Comparison of ENCODE assay signal across 19 mouse cellular contexts in the genomic region with DNA sequence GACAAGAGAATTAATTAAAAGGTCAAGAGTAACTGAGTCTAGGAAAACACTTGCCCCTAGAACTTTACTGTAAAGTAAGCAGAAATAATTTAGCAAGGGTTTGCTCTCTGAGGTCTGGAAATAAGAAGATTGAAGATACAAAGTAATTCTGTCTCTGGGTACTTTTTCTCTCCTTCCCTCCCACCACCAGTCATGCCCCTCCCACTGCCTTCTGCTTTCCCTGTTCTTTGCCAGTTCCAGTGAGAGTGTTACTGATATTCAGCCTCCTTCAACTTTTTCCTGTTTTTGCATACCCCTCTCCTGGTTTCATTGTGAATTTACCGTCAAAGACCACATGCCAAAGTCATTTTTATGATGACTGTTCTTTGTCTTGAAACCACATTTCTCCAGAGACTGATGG.
DNase-seq lines count a peak whose midpoint lies in the region.
"Had no signal": no experiment of that assay in that cellular context is flagged by ENCODE, and none has a peak within 500 bp of the region (broad histone marks: within the 10 kb centered on the region; RNA-seq: fewer than 3 reads in every experiment).

No protein-coding gene starts in this region.

- DNase-seq in frontal cortex, postnatal 36 days (ENCODE audit: low spot score in 2 of 2) = peak; percentile 16 to 29
- no peak for DNase-seq in frontal cortex, postnatal 14 days (ENCODE audit: low spot score in 2 of 2)
- peak; percentile 4 for DNase-seq in left cerebral cortex, adult 11 months (ENCODE audit: low spot score)
- no peak for DNase-seq in left cerebral cortex, postnatal 4 days
- DNase-seq in right cerebral cortex, postnatal 25 days = peak; percentile 3
- DNase-seq in right cerebral cortex, postnatal 4 days = no peak
- no peak for DNase-seq in kidney, adult 8-10 months
- DNase-seq: adrenal gland, postnatal 10 days; adrenal gland, postnatal 36 days; B cell, adult 2 months; cerebellum, adult 11 months; cerebellum, adult 2 months; cerebellum, adult 9-11 months; cerebellum, postnatal 25 days; forebrain, postnatal 0 days; gastrocnemius, postnatal 25 days; heart, adult 18-20 months; heart, postnatal 10 days; heart, postnatal 36 days had no signal

- intact Hi-C loops in left cerebral cortex, postnatal 4 days (cut with DNase I) = no loop called here

Comparison
In these comparisons a context has a peak if more than half of its experiments do, and no peak if none do; other contexts are left out.
1. DNase-seq: peak in frontal cortex, postnatal 36 days (2 of 2), left cerebral cortex, adult 11 months (single experiment) and right cerebral cortex, postnatal 25 days (single experiment); none in frontal cortex, postnatal 14 days (0 of 2), left cerebral cortex, postnatal 4 days (single experiment), right cerebral cortex, postnatal 4 days (single experiment) and kidney, adult 8-10 months (0 of 2).